Comparison of ENCODE assay signal across 9 mouse cellular contexts in genomic region chr1:74460273-74460672, GRCm38 (mm10). TPM values are rescaled to one million over a fixed set of nuclear protein-coding genes. Genes with fewer than 3 reads are reported as not detected.
DNase-seq lines count a peak whose midpoint lies in the region; ATAC-seq and TF ChIP-seq lines count a peak whose summit lies in the region.
"Had no signal": no experiment of that assay in that cellular context is flagged by ENCODE, and none has a peak within 500 bp of the region (broad histone marks: within the 10 kb centered on the region; RNA-seq: fewer than 3 reads in every experiment).

No protein-coding gene starts in this region.

- no peaks in the 10 kb centered on the region for H3K9me3 ChIP-seq in hindbrain, postnatal 0 days (ENCODE audit: low read length)
- H3K9me3 ChIP-seq in hindbrain, embryonic 13.5 days, result no peaks in the 10 kb centered on the region
- H3K9me3 ChIP-seq in embryonic facial prominence, embryonic 14.5 days (ENCODE audit: control insufficient read depth, low read length), result no peaks in the 10 kb centered on the region
- no peaks in the 10 kb centered on the region for H3K9me3 ChIP-seq in forebrain, embryonic 15.5 days
- H3K9me3 ChIP-seq: neural tube, embryonic 13.5 days had no signal

- no peak for ATAC-seq in hindbrain, postnatal 0 days
- ATAC-seq in hindbrain, embryonic 13.5 days (ENCODE audit: low FRiP score), result no peak
- ATAC-seq in CD4-positive, CD25-positive, alpha-beta regulatory T cell, adult 4 months, result peak; percentile 51
- ATAC-seq in embryonic facial prominence, embryonic 14.5 days (ENCODE audit: low read depth), result no peak
- ATAC-seq in forebrain, embryonic 15.5 days (replicated peaks), result no peak

- 70% methylated on average over 2 of the region's 2 CpGs for WGBS in hindbrain, postnatal 0 days
- 80% methylated on average over 2 of the region's 2 CpGs for WGBS in hindbrain, embryonic 13.5 days
- WGBS in embryonic facial prominence, embryonic 14.5 days, result 65% methylated on average over 2 of the region's 2 CpGs
- WGBS in forebrain, embryonic 15.5 days, result 75% methylated on average over 2 of the region's 2 CpGs

- H3K4me1 ChIP-seq in hindbrain, postnatal 0 days (ENCODE audit: insufficient read depth, low read length), result no peaks in the 10 kb centered on the region
- no peaks in the 10 kb centered on the region for H3K4me1 ChIP-seq in hindbrain, embryonic 13.5 days (replicated peaks)
- H3K4me1 ChIP-seq in embryonic facial prominence, embryonic 14.5 days (ENCODE audit: control insufficient read depth, insufficient read depth, low read length), result no peaks in the 10 kb centered on the region
- no peaks in the 10 kb centered on the region for H3K4me1 ChIP-seq in forebrain, embryonic 15.5 days
- H3K4me1 ChIP-seq: neural tube, embryonic 13.5 days had no signal

- H3K27me3 ChIP-seq in hindbrain, postnatal 0 days (ENCODE audit: insufficient read depth, low read length), result no peaks in the 10 kb centered on the region
- H3K27me3 ChIP-seq in hindbrain, embryonic 13.5 days, result no peaks in the 10 kb centered on the region
- no peaks in the 10 kb centered on the region for H3K27me3 ChIP-seq in embryonic facial prominence, embryonic 14.5 days (replicated peaks; ENCODE audit: control insufficient read depth, insufficient read depth, low read length)
- no peaks in the 10 kb centered on the region for H3K27me3 ChIP-seq in forebrain, embryonic 15.5 days
- H3K27me3 ChIP-seq: neural tube, embryonic 13.5 days had no signal

- TF ChIP-seq CTCF in hindbrain, postnatal 0 days (IDR thresholded peaks at IDR 0.05; ENCODE audit: low read depth), result peak; percentile 64

- H3K27ac ChIP-seq in hindbrain, postnatal 0 days, result no peak overlapping the region
- H3K27ac ChIP-seq in hindbrain, embryonic 13.5 days, result no peak overlapping the region
- H3K27ac ChIP-seq in embryonic facial prominence, embryonic 14.5 days (replicated peaks; ENCODE audit: low read depth, low read length), result no peak overlapping the region
- H3K27ac ChIP-seq in forebrain, embryonic 15.5 days (replicated peaks), result no peak overlapping the region
- H3K27ac ChIP-seq: neural tube, embryonic 13.5 days had no signal

- DNase-seq in hindbrain, postnatal 0 days (ENCODE audit: low spot score), result peak; percentile 57
- DNase-seq in adrenal gland, postnatal 14 days, result peak; percentile 69
- DNase-seq in embryonic facial prominence, embryonic 14.5 days (ENCODE audit: low spot score), result peak; percentile 53
- peak; percentile 47 for DNase-seq in layer of hippocampus, adult 9-10 months (ENCODE audit: low spot score)
- peak; percentile 36 for DNase-seq in retina, postnatal 7 days (ENCODE audit: low read depth, low spot score)

- H3K9ac ChIP-seq in hindbrain, postnatal 0 days (replicated peaks; ENCODE audit: low read length), result no peak overlapping the region
- no peak overlapping the region for H3K9ac ChIP-seq in hindbrain, embryonic 13.5 days
- no peak overlapping the region for H3K9ac ChIP-seq in embryonic facial prominence, embryonic 14.5 days (ENCODE audit: low read depth, low read length)
- no peak overlapping the region for H3K9ac ChIP-seq in forebrain, embryonic 15.5 days (replicated peaks)
- H3K9ac ChIP-seq: neural tube, embryonic 13.5 days had no signal

- no peak overlapping the region for H3K4me3 ChIP-seq in hindbrain, postnatal 0 days (ENCODE audit: low read length)
- no peak overlapping the region for H3K4me3 ChIP-seq in hindbrain, embryonic 13.5 days
- H3K4me3 ChIP-seq in embryonic facial prominence, embryonic 14.5 days (ENCODE audit: low read depth, low read length), result no peak overlapping the region
- H3K4me3 ChIP-seq in forebrain, embryonic 15.5 days, result no peak overlapping the region
- H3K4me3 ChIP-seq: neural tube, embryonic 13.5 days had no signal

- H3K4me2 ChIP-seq in hindbrain, postnatal 0 days (ENCODE audit: low read depth, low read length), result no peak overlapping the region
- H3K4me2 ChIP-seq in hindbrain, embryonic 13.5 days, result no peak overlapping the region
- no peak overlapping the region for H3K4me2 ChIP-seq in embryonic facial prominence, embryonic 14.5 days (ENCODE audit: low read depth, low read length)
- no peak overlapping the region for H3K4me2 ChIP-seq in forebrain, embryonic 15.5 days (replicated peaks)
- H3K4me2 ChIP-seq: neural tube, embryonic 13.5 days had no signal

- H3K36me3 ChIP-seq in hindbrain, postnatal 0 days (ENCODE audit: insufficient read depth, low read length), result peaks cover 24% of the 10 kb centered on the region; the same call in 1 of the 2 replicates
- peaks cover 48% of the 10 kb centered on the region for H3K36me3 ChIP-seq in hindbrain, embryonic 13.5 days
- peaks cover 79% of the 10 kb centered on the region for H3K36me3 ChIP-seq in embryonic facial prominence, embryonic 14.5 days (ENCODE audit: control insufficient read depth, insufficient read depth, low read length)
- peaks cover 47% of the 10 kb centered on the region for H3K36me3 ChIP-seq in forebrain, embryonic 15.5 days

RNA-seq across cellular contexts. Expression of gene Cnot9, which starts 45.6 kb away (rescaled TPM):
- total RNA-seq in hindbrain, postnatal 0 days (2014; rRNA removed), result 30.3 and 36.7 TPM in 2 replicates
- 45.4 and 46.0 TPM in 2 replicates for polyA plus RNA-seq in hindbrain, postnatal 0 days (2015; fragmentation: Nextera tagmentation; extraction: Ambion mirVana)
- 49.6 and 51.6 TPM in 2 replicates for polyA plus RNA-seq in hindbrain, embryonic 13.5 days (2015; fragmentation: Nextera tagmentation; extraction: Ambion mirVana)
- 10 to 100 TPM; 46.3 to 48.5 TPM for polyA plus RNA-seq in CD4-positive, CD25-positive, alpha-beta regulatory T cell, adult 4 months (2017; shearing (Covaris generic))
- total RNA-seq in adrenal gland, postnatal 14 days (2021), result 30.8 and 32.2 TPM in 2 replicates
- 56.4 and 62.5 TPM in 2 replicates for polyA plus RNA-seq in embryonic facial prominence, embryonic 14.5 days (2014; fragmentation: Nextera tagmentation; extraction: Ambion mirVana)
- 53.8 and 56.2 TPM in 2 replicates for polyA plus RNA-seq in forebrain, embryonic 15.5 days (2015; fragmentation: Nextera tagmentation; extraction: Ambion mirVana)

RNA-seq across cellular contexts. Expression of gene Vil1, which starts 51.1 kb away (rescaled TPM):
- 0.26 TPM in 1 of 2 replicates, not detected in the other for total RNA-seq in hindbrain, postnatal 0 days (2014; rRNA removed)
- 0.14 and 0.18 TPM in 2 replicates for polyA plus RNA-seq in hindbrain, postnatal 0 days (2015; fragmentation: Nextera tagmentation; extraction: Ambion mirVana)
- polyA plus RNA-seq in hindbrain, embryonic 13.5 days (2015; fragmentation: Nextera tagmentation; extraction: Ambion mirVana), result 0.16 and 0.18 TPM in 2 replicates
- under 1 TPM; 0.23 to 0.33 TPM for polyA plus RNA-seq in CD4-positive, CD25-positive, alpha-beta regulatory T cell, adult 4 months (2017; shearing (Covaris generic))
- total RNA-seq in adrenal gland, postnatal 14 days (2021), result 2.4 and 3.0 TPM in 2 replicates
- polyA plus RNA-seq in embryonic facial prominence, embryonic 14.5 days (2014; fragmentation: Nextera tagmentation; extraction: Ambion mirVana), result 0.13 TPM in 1 of 2 replicates, not detected in the other
- 0.27 and 0.29 TPM in 2 replicates for polyA plus RNA-seq in forebrain, embryonic 15.5 days (2015; fragmentation: Nextera tagmentation; extraction: Ambion mirVana)
